Mouse (Mus musculus) embryonic facial prominence, embryonic 12.5 days (tissue): Measurements from ENCODE around the gene Wdr20. TPM values are rescaled to one million over a fixed set of nuclear protein-coding genes. Genes with fewer than 3 reads are reported as not detected.
"Not testable (repeated sequence)": the region's sequence is repeated elsewhere in the genome, so short reads cannot be mapped to it uniquely, and the experiment has no call there.

Experiments
- ATAC-seq: fragments of 200-750 bp; cut with Nextera tagmentation; 2 replicates; pipeline ENCODE4 v1.8.0; 2017; ENCODE audit not compliant: insufficient number of reproducible peaks, insufficient read depth, low FRiP score, low TSS enrichment
- H3K27ac ChIP-seq: fragments of 300-500 bp; sonication (generic); 2 replicates; pipeline ENCODE4 v1.5.1; 2016; ENCODE audit warnings: mild to moderate bottlenecking
- H3K27me3 ChIP-seq: fragments of 300-500 bp; sonication (generic); 2 replicates; pipeline ENCODE4 v1.6.1; 2016; ENCODE audit warnings: mild to moderate bottlenecking, moderate library complexity
- H3K36me3 ChIP-seq: fragments of 300-500 bp; sonication (generic); 2 replicates; pipeline ENCODE4 v1.6.1; 2016; ENCODE audit warnings: mild to moderate bottlenecking
- H3K4me1 ChIP-seq: fragments of 300-500 bp; sonication (generic); 2 replicates; pipeline ENCODE4 v1.6.1; 2016
- H3K4me2 ChIP-seq: fragments of 300-500 bp; sonication (generic); replicated peaks from 2 replicates; pipeline ENCODE4 v1.6.1; 2016; ENCODE audit warnings: mild to moderate bottlenecking, moderate library complexity
- H3K4me3 ChIP-seq: fragments of 300-500 bp; sonication (generic); 2 replicates; pipeline ENCODE4 v1.5.1; 2016; ENCODE audit warnings: mild to moderate bottlenecking
- H3K9ac ChIP-seq: fragments of 300-500 bp; sonication (generic); 2 replicates; pipeline ENCODE4 v1.6.1; 2016; ENCODE audit warnings: mild to moderate bottlenecking, moderate library complexity
- H3K9me3 ChIP-seq: fragments of 300-500 bp; sonication (generic); 2 replicates; pipeline ENCODE4 v1.6.1; 2016; ENCODE audit warnings: mild to moderate bottlenecking, moderate library complexity
- WGBS: fragments of 180-500 bp; shearing (Covaris S2); methylation state at CpG from one replicate; pipeline ENCODE4 v1.1.7; 2016; 5-methylcytosine and 5-hydroxymethylcytosine counted together
- polyA plus RNA-seq: library from polyadenylated mRNA; unstranded; fragments of >200 nt; fragmentation: Nextera tagmentation; extraction: Ambion mirVana; gene quantifications from 2 replicates; pipeline ENCODE4 v1.2.1, GENCODE M21; 2016

The Wdr20 gene
- polyA plus RNA-seq, 1 experiment from 2014 or later, result 30.1 TPM

GRCm38 (mm10) chr12:110716004-110716403, 21.7 kb upstream of the Wdr20 start:
- Histone ChIP-seq H3K9ac (no peak overlapping the region), H3K27ac (no peak overlapping the region), H3K4me1 (no peaks in the 10 kb centered on the region), H3K9me3 (no peaks in the 10 kb centered on the region), H3K4me3 (no peak overlapping the region), H3K27me3 (peaks cover 4% of the 10 kb centered on the region; the same call in 1 of the 2 replicates), H3K4me2 (no peak overlapping the region), H3K36me3 (no peaks in the 10 kb centered on the region)
- ATAC-seq, result no peak
- 5% methylated on average over 5 of the region's 5 CpGs for WGBS

GRCm38 (mm10) chr12:110725051-110725450, 12.7 kb upstream of the Wdr20 start:
- WGBS, result 89% methylated on average over 5 of the region's 5 CpGs
- H3K4me3 ChIP-seq, result no peak overlapping the region

GRCm38 (mm10) chr12:110725489-110725888, 12.3 kb upstream of the Wdr20 start:
- WGBS, result 75% methylated on average over 5 of the region's 5 CpGs
- ATAC-seq, result no peak
- no peak overlapping the region for H3K4me3 ChIP-seq
- 0 out of 2 replicates have a peak, but pooled peaks cover 5% of the 10 kb centered on the region for H3K4me1 ChIP-seq
- H3K27ac ChIP-seq, result no peak overlapping the region
- no peak overlapping the region for H3K4me2 ChIP-seq
- H3K9ac ChIP-seq, result no peak overlapping the region
- H3K27me3 ChIP-seq, result 0 out of 2 replicates have a peak, but pooled peaks cover 2% of the 10 kb centered on the region
- H3K9me3 ChIP-seq, result no peaks in the 10 kb centered on the region
- H3K36me3 ChIP-seq, result no peaks in the 10 kb centered on the region

More at GRCm38 (mm10) chr12:110725051-110725450, 12.7 kb upstream of the Wdr20 start:
- no peak overlapping the region for H3K9ac ChIP-seq
- no peaks in the 10 kb centered on the region for H3K36me3 ChIP-seq
- 0 out of 2 replicates have a peak, but pooled peaks cover 5% of the 10 kb centered on the region for H3K4me1 ChIP-seq
- H3K27ac ChIP-seq, result no peak overlapping the region
- H3K4me2 ChIP-seq, result no peak overlapping the region
- H3K9me3 ChIP-seq, result no peaks in the 10 kb centered on the region
- 0 out of 2 replicates have a peak, but pooled peaks cover 2% of the 10 kb centered on the region for H3K27me3 ChIP-seq
- no peak for ATAC-seq

- Histone ChIP-seq H3K36me3 (no peaks in the 10 kb centered on the region), H3K4me2 (no peak overlapping the region), H3K4me3 (no peak overlapping the region), H3K27me3 (0 out of 2 replicates have a peak, but pooled peaks cover 2% of the 10 kb centered on the region), H3K27ac (no peak overlapping the region), H3K9me3 (no peaks in the 10 kb centered on the region), H3K9ac (no peak overlapping the region), H3K4me1 (0 out of 2 replicates have a peak, but pooled peaks cover 5% of the 10 kb centered on the region)
- no peak for ATAC-seq
- 58% methylated on average over 1 of the region's 1 CpGs for WGBS
Observed at GRCm38 (mm10) chr12:110726428-110726827, 11.3 kb upstream of the Wdr20 start.

- WGBS, result 99% methylated on average over 3 of the region's 3 CpGs
Observed at GRCm38 (mm10) chr12:110733254-110733653, 4.5 kb upstream of the Wdr20 start.

GRCm38 (mm10) chr12:110736641-110737040, 1.1 kb upstream of the Wdr20 start:
- H3K4me1 ChIP-seq, result peaks cover 13% of the 10 kb centered on the region

More at GRCm38 (mm10) chr12:110733254-110733653, 4.5 kb upstream of the Wdr20 start:
- not testable (repeated sequence) for ATAC-seq, H3K27ac ChIP-seq, H3K36me3 ChIP-seq, H3K9me3 ChIP-seq, H3K4me1 ChIP-seq, H3K4me3 ChIP-seq, H3K9ac ChIP-seq, H3K27me3 ChIP-seq, H3K4me2 ChIP-seq

GRCm38 (mm10) chr12:110738158-110738921, 596 bp downstream of the Wdr20 start:
- H3K9ac ChIP-seq, result peak overlapping the region; percentile 92
- no peaks in the 10 kb centered on the region for H3K36me3 ChIP-seq
- H3K9me3 ChIP-seq, result no peaks in the 10 kb centered on the region
- peak overlapping the region; percentile 87 for H3K27ac ChIP-seq
- peaks cover 13% of the 10 kb centered on the region for H3K4me1 ChIP-seq
- H3K27me3 ChIP-seq, result no peaks in the 10 kb centered on the region
- under 1% methylated on average over 71 of the region's 72 CpGs for WGBS
- peak overlapping the region; percentile 84 for H3K4me3 ChIP-seq
- peak; percentile 54; the same call in 1 of the 2 replicates for ATAC-seq
- peak overlapping the region; percentile 82 for H3K4me2 ChIP-seq

More at GRCm38 (mm10) chr12:110736641-110737040, 1.1 kb upstream of the Wdr20 start:
- ATAC-seq, result no peak
- H3K27ac ChIP-seq, result no peak overlapping the region
- WGBS, result 15% methylated on average over 4 of the region's 4 CpGs
- H3K27me3 ChIP-seq, result no peaks in the 10 kb centered on the region
- H3K9ac ChIP-seq, result no peak overlapping the region
- H3K4me2 ChIP-seq, result peak overlapping the region; percentile 77
- H3K9me3 ChIP-seq, result no peaks in the 10 kb centered on the region
- H3K36me3 ChIP-seq, result no peaks in the 10 kb centered on the region
- H3K4me3 ChIP-seq, result peak overlapping the region; percentile 84; the same call in 1 of the 2 replicates

GRCm38 (mm10) chr12:110750770-110751439, 13.2 kb downstream of the Wdr20 start:
- Histone ChIP-seq H3K36me3 (peaks cover 20% of the 10 kb centered on the region), H3K27me3 (no peaks in the 10 kb centered on the region)
- 83% methylated on average over 10 of the region's 10 CpGs for WGBS

GRCm38 (mm10) chr12:110752703-110753102, 15.0 kb downstream of the Wdr20 start:
- no peak overlapping the region for H3K9ac ChIP-seq
- H3K36me3 ChIP-seq, result peaks cover 13% of the 10 kb centered on the region
- no peaks in the 10 kb centered on the region for H3K9me3 ChIP-seq
- H3K27ac ChIP-seq, result no peak overlapping the region
- no peak overlapping the region for H3K4me2 ChIP-seq
- ATAC-seq, result no peak
- H3K4me3 ChIP-seq, result no peak overlapping the region
- no peaks in the 10 kb centered on the region for H3K4me1 ChIP-seq
- no peaks in the 10 kb centered on the region for H3K27me3 ChIP-seq

More at GRCm38 (mm10) chr12:110750770-110751439, 13.2 kb downstream of the Wdr20 start:
- Histone ChIP-seq H3K27ac (no peak overlapping the region), H3K4me2 (no peak overlapping the region), H3K9me3 (no peaks in the 10 kb centered on the region), H3K4me1 (no peaks in the 10 kb centered on the region), H3K9ac (no peak overlapping the region), H3K4me3 (no peak overlapping the region)
- ATAC-seq, result no peak

- no peak overlapping the region for H3K4me3 ChIP-seq
- no peak overlapping the region for H3K27ac ChIP-seq
- H3K9me3 ChIP-seq, result no peaks in the 10 kb centered on the region
- H3K27me3 ChIP-seq, result no peaks in the 10 kb centered on the region
- 98% methylated on average over 4 of the region's 4 CpGs for WGBS
- H3K4me1 ChIP-seq, result no peaks in the 10 kb centered on the region
- no peak overlapping the region for H3K4me2 ChIP-seq
- no peak overlapping the region for H3K9ac ChIP-seq
- no peak for ATAC-seq
- peaks cover 13% of the 10 kb centered on the region for H3K36me3 ChIP-seq
Observed at GRCm38 (mm10) chr12:110753976-110754375, 16.2 kb downstream of the Wdr20 start.

GRCm38 (mm10) chr12:110757161-110757560, 19.4 kb downstream of the Wdr20 start:
- Histone ChIP-seq H3K36me3 (peaks cover 13% of the 10 kb centered on the region), H3K9ac (no peak overlapping the region), H3K4me3 (no peak overlapping the region), H3K9me3 (no peaks in the 10 kb centered on the region), H3K27ac (no peak overlapping the region), H3K27me3 (no peaks in the 10 kb centered on the region), H3K4me1 (no peaks in the 10 kb centered on the region), H3K4me2 (no peak overlapping the region)
- ATAC-seq, result no peak
- WGBS, result 88% methylated on average over 3 of the region's 3 CpGs

- ATAC-seq, result no peak
- Histone ChIP-seq H3K4me2 (no peak overlapping the region), H3K9ac (no peak overlapping the region), H3K27ac (no peak overlapping the region), H3K4me3 (no peak overlapping the region), H3K4me1 (no peaks in the 10 kb centered on the region), H3K9me3 (no peaks in the 10 kb centered on the region), H3K36me3 (peaks cover 13% of the 10 kb centered on the region), H3K27me3 (no peaks in the 10 kb centered on the region)
- WGBS, result 95% methylated on average over 8 of the region's 8 CpGs
Observed at GRCm38 (mm10) chr12:110758932-110759331, 21.2 kb downstream of the Wdr20 start.
